Mouse (Mus musculus) cortical plate, adult 2 months (tissue): ENCODE measurements around the gene Btbd6. TPM values are rescaled to one million over a fixed set of nuclear protein-coding genes. Genes with fewer than 3 reads are reported as not detected.

ENCODE experiments used
- H3K27ac ChIP-seq: fragments of 200-500 bp; 2 replicates; pipeline ENCODE4 v1.5.1; 2012; ENCODE audit warnings: low read length, control low read depth, inconsistent platforms; ENCODE audit not compliant: insufficient read depth
- H3K4me1 ChIP-seq: fragments of 200-500 bp; 2 replicates; pipeline ENCODE4 v1.6.1; 2011; ENCODE audit warnings: low read length; ENCODE audit not compliant: control insufficient read depth, insufficient read depth
- H3K4me3 ChIP-seq: fragments of 200-500 bp; 2 replicates; pipeline ENCODE4 v1.5.1; 2011; ENCODE audit warnings: mild to moderate bottlenecking, low read length, control low read depth; ENCODE audit not compliant: insufficient read depth
- CTCF ChIP-seq: fragments of 200-500 bp; IDR thresholded peaks from 2 replicates; pipeline ENCODE4 v1.5.1; 2011; ENCODE audit warnings: mild to moderate bottlenecking, control low read depth, low read length; ENCODE audit not compliant: insufficient read depth; ENCODE audit errors: extremely low read depth
- POLR2A ChIP-seq: fragments of 200-500 bp; IDR thresholded peaks from 2 replicates; pipeline ENCODE4 v1.6.1; 2011; ENCODE audit warnings: mild to moderate bottlenecking, low read length, control low read depth; ENCODE audit not compliant: insufficient read depth; ENCODE audit errors: extremely low read depth
- polyA plus RNA-seq: library from polyadenylated mRNA; depleted of rRNA; stranded (reverse); fragments of >200 nt; gene quantifications from 2 replicates; pipeline ENCODE4 v1.2.3, GENCODE M21; 2012

Btbd6 gene
- polyA plus RNA-seq, 1 experiment, result 78.2 TPM

DNA sequence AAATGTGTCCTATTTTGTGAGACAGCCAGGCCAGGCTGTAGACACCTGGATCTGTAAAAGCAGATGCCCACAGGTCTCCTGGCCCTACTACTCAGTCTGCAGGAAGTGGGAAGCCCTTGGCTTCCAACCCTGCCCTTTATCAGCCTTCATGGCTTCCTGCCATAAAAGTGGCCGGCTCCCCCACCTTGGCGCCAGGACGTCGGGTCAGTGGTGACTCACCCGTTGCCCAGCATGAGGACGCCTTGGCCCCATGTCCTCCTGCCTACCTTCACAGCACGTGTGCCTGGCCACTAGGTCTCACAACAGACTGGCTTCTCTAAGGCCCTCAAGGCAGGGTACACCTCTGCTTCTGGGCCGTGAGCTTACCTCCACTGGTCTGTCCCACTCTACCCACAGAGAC lies 23.8 kb upstream of the Btbd6 start:
- Histone ChIP-seq H3K4me1 (peaks cover 2% of the 10 kb centered on the region; the same call in 1 of the 2 replicates), H3K4me3 (no peak overlapping the region), H3K27ac (no peak overlapping the region)
- TF ChIP-seq CTCF (no peak), POLR2A (no peak; the same call in 1 of the 2 replicates)

DNA sequence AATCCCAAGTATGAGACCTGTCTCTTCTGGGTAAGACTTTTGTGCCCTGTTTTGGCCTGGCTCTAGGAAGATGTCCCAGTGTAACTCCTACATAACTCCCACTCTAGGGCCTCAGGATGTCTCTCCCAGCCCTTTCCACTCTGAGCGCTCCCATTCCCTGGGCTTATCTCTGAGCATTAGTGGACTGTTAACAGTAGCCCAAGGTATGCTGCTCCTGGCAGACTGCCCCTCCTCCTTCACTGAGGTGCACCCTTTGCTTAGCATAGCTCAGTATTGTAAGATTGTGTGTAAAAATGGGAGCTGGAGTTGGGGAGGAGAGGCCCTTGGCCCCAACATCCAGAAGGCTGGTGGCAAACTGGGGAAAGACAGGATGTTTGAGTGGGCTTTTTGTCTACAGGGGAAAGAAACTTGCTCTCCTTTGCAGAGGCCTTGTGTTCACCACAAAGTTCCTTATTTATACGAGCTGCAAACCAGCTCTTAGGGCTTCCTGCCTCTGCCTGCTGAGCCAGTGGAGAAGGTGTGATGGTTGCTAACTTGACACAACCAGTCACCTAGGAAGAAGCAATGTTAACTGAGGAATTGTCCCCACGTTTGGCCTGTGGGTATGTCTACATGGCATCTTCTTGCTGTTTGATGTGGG lies 23.2 kb upstream of the Btbd6 start:
- TF ChIP-seq POLR2A, result no peak
- no peak for TF ChIP-seq CTCF
- Histone ChIP-seq H3K4me3 (no peak overlapping the region), H3K27ac (no peak overlapping the region), H3K4me1 (peaks cover 2% of the 10 kb centered on the region; the same call in 1 of the 2 replicates)

- peaks cover under 1% of the 10 kb centered on the region; the same call in 1 of the 2 replicates for H3K4me1 ChIP-seq
- H3K4me3 ChIP-seq, result no peak overlapping the region
- no peak overlapping the region for H3K27ac ChIP-seq
- TF ChIP-seq CTCF (peak; percentile 82), POLR2A (no peak)
Measured at GRCm38 (mm10) chr12:112955800-112956199, 20.5 kb upstream of the Btbd6 start.

GRCm38 (mm10) chr12:112958303-112958702 lies 18.0 kb upstream of the Btbd6 start:
- H3K4me1 ChIP-seq, result no peaks in the 10 kb centered on the region
- H3K4me3 ChIP-seq, result no peak overlapping the region
- no peak overlapping the region for H3K27ac ChIP-seq
- TF ChIP-seq POLR2A (no peak), CTCF (peak; percentile 41)

- Histone ChIP-seq H3K4me1 (no peaks in the 10 kb centered on the region), H3K4me3 (no peak overlapping the region), H3K27ac (no peak overlapping the region)
- TF ChIP-seq CTCF, result no peak
- TF ChIP-seq POLR2A, result no peak
Measured at GRCm38 (mm10) chr12:112959421-112959820, 16.9 kb upstream of the Btbd6 start.

DNA sequence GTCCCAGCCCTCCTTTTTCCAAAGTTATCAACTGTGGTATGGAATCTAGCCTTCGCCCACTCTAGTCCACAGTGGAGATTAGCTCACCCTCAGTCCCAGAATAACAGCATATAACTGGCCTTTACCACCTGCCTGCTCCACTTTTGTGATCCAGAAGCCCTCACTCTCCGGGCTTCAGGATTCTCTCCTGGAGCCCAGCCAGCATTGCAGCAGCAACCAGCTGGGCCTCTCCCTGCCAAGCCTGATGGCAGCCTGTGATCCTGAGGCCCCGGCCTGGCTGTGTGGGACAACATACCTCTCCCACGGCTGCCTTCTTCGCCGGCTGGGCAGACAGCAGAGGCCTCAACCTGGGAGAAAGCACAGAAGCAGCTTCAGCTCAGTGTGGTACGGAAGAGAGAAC lies 14.9 kb upstream of the Btbd6 start:
- H3K4me1 ChIP-seq, result no peaks in the 10 kb centered on the region
- H3K27ac ChIP-seq, result no peak overlapping the region
- no peak overlapping the region for H3K4me3 ChIP-seq
- no peak for TF ChIP-seq CTCF
- no peak for TF ChIP-seq POLR2A

DNA sequence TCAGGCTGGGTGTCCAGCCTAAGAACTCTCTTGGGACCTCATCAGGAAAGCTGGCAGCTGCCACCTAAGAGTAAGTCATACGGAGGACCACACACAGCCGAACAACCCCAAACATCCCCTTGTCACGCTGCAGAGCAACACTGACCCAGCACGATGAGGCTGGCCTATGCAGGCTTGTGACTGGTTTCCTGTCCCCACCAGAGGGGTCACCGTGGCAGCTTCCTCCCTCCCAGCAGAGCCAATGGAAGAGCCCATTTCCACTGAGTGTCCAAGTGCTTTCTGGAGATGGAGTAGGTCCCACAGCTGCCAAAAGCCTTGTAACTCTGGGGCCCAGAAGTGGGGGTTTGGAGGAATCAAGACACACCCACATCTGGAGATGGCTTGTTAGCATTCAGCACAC lies 14.4 kb upstream of the Btbd6 start:
- H3K27ac ChIP-seq, result no peak overlapping the region
- no peaks in the 10 kb centered on the region for H3K4me1 ChIP-seq
- no peak overlapping the region for H3K4me3 ChIP-seq
- no peak for TF ChIP-seq POLR2A
- no peak for TF ChIP-seq CTCF

- no peaks in the 10 kb centered on the region for H3K4me1 ChIP-seq
- H3K4me3 ChIP-seq, result no peak overlapping the region
- TF ChIP-seq POLR2A, result no peak
- TF ChIP-seq CTCF, result no peak
- H3K27ac ChIP-seq, result no peak overlapping the region
Measured at GRCm38 (mm10) chr12:112965783-112966182, 10.5 kb upstream of the Btbd6 start.

- no peak overlapping the region for H3K27ac ChIP-seq
- no peaks in the 10 kb centered on the region for H3K4me1 ChIP-seq
- H3K4me3 ChIP-seq, result no peak overlapping the region
- TF ChIP-seq CTCF (no peak), POLR2A (no peak)
Measured at GRCm38 (mm10) chr12:112968943-112969342, 7.3 kb upstream of the Btbd6 start.

DNA sequence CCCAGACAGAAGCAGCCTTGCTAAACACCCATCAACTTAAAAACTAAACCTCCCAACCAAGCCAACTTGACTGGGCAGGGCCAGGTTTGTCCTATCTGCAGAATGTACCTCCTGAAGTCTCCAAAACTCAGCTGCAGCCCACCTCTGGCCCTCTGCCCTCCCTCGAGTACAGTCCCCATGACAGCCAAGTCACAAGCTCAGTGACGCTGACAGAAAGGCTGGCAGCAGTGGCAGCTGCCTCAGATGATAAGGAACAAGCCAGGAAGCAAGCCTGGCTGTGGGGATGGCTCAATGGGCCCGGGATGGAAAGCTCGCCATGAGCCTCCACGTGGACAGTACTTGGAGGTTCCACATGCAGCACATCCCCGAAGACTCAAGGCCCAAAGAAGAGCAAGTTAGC lies 6.7 kb upstream of the Btbd6 start:
- TF ChIP-seq POLR2A, result no peak
- TF ChIP-seq CTCF, result no peak
- Histone ChIP-seq H3K4me3 (no peak overlapping the region), H3K27ac (no peak overlapping the region), H3K4me1 (no peaks in the 10 kb centered on the region)

GRCm38 (mm10) chr12:112974736-112975135 lies 1.5 kb upstream of the Btbd6 start:
- Histone ChIP-seq H3K27ac (no peak overlapping the region), H3K4me1 (no peaks in the 10 kb centered on the region; the same call in 1 of the 2 replicates), H3K4me3 (no peak overlapping the region)
- no peak for TF ChIP-seq POLR2A
- no peak for TF ChIP-seq CTCF
